Mouse (Mus musculus): ENCODE data around the gene Pdss2.
A peak's percentile ranks its signal among the peaks of the same experiment; 100 is the strongest.

Gene Pdss2

GRCm38 (mm10) chr10:43220910-43221625 lies at the start of gene Pdss2:
Gene Pdss2, plus strand, starts transcription at chr10:43221486.
- peak; percentile 97 for DNase-seq (ENCODE audit: low read depth, low spot score)

GRCm38 (mm10) chr10:43172066-43172465 lies 49.2 kb upstream of the Pdss2 start:
- peak; percentile 3 for DNase-seq (ENCODE audit: low read depth, low spot score)

GRCm38 (mm10) chr10:43172554-43172953 lies 48.7 kb upstream of the Pdss2 start:
- DNase-seq (ENCODE audit: low read depth, low spot score), result no peak

- no peak for DNase-seq (ENCODE audit: low read depth, low spot score)
Measured at GRCm38 (mm10) chr10:43173141-43173827, 48.0 kb upstream of the Pdss2 start.

DNA sequence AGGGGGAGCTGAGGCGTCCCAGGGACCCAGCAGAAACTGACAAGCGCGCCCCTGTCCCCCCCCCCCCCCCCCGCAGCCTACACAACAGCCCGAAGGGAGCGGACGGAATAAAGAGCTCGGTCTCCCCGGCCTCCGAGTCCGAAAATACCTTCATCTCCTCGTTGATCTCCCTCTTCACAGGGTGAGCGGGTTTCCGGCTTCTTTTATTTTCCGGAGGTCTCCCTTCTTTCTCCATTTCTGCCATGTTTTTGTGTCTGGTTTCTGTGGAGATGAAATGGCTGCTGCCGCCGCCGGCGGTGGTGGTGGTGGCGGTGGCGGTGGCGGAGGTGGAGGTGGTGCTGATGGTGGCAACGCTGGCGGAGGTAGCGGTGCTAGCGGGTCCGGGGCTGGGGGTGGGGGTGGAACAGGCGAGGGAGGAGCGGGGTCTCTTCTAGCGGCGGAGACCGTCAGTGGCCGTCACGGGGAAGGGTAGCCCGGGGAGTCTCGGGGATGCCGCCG lies 47.4 kb upstream of the Pdss2 start:
- no peak for DNase-seq (ENCODE audit: low read depth, low spot score)

DNA sequence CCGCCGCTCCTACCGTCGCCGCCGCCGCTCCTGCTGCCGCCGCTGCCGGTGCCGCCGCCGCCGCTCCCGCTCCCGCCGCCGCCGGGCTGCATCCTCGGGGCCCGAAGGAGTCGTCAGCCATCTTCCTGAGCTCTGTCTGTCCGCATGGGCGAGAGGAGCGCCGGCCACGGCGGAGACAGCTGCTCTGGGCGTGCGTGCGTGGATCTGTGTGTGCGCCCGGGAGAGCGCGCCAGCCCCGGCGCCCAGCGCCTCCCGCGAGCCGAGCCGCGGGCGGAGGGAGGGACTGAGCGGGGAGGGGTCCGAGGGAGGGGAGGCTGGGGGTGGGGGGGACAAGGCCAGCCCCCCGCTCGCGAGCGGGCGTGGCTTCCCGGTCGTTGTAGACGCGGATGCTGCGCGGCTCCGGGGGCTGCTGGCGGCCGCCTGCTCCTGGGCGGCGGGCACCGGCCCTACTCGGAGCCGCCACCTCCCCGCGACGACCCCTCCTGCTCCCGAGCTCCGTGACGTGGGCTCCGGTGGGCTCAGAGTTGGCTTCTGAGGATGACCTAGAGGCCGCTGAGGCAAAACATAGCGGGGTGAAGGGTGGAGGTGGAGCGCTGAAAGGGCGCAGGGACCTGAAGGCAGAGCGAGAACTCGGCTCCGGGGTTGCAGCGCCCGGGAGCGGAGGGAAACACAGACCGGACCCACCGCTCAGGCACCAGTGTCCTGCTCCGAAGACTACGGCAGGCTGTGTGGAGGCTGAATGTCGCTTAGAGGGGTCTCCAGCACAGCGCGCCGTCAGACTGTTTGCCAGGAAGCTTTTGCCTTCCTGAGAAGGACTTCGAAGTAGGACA lies 46.7 kb upstream of the Pdss2 start, which contains the start of the genes Sobp and 9030612E09Rik:
Gene Sobp (minus strand): TSS at position 205 of the 830 bp plus-strand sequence.
Gene 9030612E09Rik (plus strand): TSS at position 379 of the 830 bp plus-strand sequence.
- DNase-seq (ENCODE audit: low read depth, low spot score), result no peak

DNA sequence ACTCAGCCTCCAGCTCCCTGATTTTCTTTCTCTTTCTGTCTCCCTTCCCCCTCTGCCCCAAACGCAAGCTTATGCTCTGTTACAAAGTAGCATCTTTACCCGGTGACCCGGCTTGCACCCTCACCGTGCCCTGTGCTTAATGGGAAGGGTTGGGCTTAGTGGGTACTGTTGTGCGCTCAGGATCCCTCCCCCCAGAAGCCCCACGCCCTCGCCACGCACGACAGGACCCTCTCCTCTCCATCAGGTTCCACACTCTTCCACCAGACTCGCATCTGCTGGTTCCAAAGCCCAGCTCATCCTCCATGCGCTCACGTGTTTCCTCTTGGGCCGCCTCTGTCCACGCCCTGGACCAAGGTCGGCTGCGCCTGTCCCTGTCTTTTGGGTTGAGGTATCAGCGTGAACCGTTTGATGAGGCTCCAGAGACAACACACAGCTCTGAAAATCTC lies 46.1 kb upstream of the Pdss2 start:
- DNase-seq (ENCODE audit: low read depth, low spot score), result no peak

DNA sequence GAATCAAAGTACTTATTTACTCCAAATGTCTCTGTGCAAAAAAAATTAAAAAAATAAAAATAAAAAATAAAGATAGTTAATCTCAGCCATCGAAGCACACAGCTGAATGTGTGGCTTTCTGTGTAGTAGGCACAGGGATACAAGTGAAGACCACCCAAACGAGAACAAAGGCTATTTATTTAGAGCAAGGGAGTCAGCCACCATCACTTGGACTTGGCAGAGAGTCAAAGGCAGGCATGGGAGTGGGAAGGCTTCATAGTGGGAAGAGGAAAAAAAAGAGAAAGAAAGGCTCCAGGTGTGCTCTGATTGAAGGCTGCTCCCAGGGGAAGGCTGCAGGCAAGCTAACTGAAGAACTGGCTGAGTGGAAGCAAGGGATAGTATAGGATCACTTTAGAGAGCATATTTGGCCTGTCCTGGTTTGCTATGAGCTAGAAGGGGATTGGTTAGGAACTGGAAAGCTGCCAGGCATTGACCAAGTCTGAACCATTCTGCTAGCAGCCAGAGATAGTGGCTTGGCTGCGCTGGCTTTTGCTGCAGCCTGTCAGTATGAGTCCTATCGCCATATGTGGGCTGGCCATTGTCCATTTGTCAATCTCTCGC lies 40.9 kb upstream of the Pdss2 start:
- DNase-seq (ENCODE audit: low read depth, low spot score), result no peak

DNA sequence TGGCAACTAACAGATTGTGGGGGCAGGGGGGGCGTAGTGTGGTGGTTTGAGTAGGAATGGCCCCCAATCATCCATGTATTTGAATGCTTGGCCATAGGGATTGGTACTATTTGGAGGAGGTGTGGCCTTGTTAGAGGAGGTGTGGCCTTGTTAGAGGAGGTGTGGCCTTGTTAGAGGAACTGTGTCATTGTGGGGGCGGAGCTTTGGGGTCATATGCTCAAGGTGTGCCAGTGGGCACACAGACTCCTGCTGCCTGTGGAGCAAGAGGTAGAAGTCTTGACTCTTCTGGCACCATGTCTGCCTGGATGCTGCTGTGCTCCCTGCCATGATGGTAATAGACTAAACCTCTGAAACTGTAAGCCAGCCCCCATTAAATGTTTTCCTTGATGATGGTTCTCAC lies 21.1 kb upstream of the Pdss2 start:
- DNase-seq (ENCODE audit: low read depth, low spot score), result no peak

GRCm38 (mm10) chr10:43203865-43204264 lies 17.4 kb upstream of the Pdss2 start:
- no peak for DNase-seq (ENCODE audit: low read depth, low spot score)

- DNase-seq (ENCODE audit: low read depth, low spot score), result peak; percentile 46
Measured at GRCm38 (mm10) chr10:43211866-43212265, 9.4 kb upstream of the Pdss2 start.

DNA sequence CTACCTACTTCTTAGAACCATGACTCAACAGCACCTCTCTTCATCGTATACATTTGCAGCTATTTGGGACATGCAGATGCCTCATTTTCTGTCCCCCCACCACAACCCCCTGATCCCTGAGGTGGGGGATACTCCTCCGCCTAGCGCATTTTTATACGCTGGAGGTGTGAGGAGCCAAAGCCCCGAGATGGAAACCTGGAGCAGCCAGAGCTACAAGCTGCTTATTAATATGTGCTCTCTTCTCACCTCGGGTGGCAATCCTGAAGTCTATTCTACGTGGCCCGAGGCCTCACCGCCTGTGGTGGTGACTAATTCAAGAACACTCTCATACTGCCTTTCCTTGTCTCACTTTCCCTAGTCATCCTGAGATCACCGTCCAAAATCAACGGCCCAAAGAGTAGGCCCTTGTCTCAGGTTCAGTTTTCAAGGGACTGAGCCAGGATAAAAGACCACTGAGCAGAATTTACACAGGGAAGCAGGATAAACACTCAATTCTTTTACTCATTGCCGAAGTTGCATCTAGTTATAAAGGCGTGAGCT lies 3.9 kb upstream of the Pdss2 start:
- peak; percentile 55 for DNase-seq (ENCODE audit: low read depth, low spot score)

GRCm38 (mm10) chr10:43220479-43220878 lies 807 bp upstream of the Pdss2 start:
- DNase-seq (ENCODE audit: low read depth, low spot score), result peak; percentile 56

DNA sequence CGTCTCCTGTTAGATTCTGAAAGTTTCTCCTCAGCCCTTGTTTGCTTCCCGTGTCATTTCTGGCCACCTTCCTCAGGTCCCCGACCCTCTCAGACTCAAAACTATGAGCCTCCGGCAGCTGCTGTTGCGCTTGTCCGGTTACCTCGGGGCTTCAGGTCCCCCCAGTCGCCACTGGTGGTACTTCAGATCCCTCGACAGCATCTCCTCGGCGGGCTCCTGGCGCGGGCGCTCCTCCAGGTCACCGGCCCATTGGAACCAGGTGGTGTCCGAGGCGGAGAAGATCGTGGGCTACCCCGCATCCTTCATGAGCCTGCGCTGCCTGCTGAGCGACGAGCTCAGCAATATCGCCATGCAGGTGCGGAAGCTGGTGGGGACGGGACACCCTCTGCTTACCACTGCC lies 373 bp downstream of the Pdss2 start:
- no peak for DNase-seq (ENCODE audit: low read depth, low spot score)

- no peak for DNase-seq (ENCODE audit: low read depth, low spot score)
Measured at GRCm38 (mm10) chr10:43223391-43223790, 2.1 kb downstream of the Pdss2 start.

DNA sequence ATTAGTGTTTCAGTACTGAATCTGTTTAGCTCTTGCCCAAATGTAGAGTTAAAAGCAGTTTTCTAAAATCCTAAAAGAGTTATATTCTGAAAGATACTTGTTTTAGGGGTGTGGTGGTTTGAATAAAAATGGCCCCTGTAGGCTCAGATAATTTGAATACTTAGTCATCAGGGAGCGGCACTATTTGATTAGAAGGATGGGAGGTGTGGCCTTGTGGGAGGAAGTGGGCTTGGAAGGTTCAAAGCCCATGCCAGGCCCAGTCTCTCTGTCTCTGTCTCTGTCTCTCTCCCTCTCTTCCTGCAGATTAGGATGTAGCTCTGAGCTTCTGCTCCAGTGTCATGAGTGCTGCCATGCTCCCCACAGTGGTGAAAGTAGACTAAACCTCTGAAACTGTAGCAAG lies 5.1 kb downstream of the Pdss2 start:
- DNase-seq (ENCODE audit: low read depth, low spot score), result peak; percentile 30

- no peak for DNase-seq (ENCODE audit: low read depth, low spot score)
Measured at GRCm38 (mm10) chr10:43229236-43229635, 8.0 kb downstream of the Pdss2 start.

DNA sequence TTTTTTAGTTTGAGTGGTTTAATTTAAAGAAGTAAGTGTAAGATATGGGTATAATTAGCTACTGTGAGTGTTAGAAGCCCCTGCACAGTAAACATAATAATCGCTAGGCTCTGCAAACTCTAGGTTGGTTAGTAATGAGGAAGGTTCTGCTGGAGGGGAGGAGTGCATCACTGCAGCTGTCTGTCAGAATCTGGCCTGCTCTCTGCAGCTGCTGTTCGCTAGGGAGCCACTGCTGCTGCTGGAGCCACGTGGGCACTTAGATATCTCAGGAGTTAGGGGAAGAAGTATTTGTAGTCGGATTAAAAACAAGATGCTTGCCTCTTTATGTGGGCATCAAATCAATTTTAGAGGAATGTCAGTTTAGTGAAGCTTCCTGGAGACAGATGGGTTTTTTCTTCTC lies 13.2 kb downstream of the Pdss2 start:
- DNase-seq (ENCODE audit: low read depth, low spot score), result no peak

DNA sequence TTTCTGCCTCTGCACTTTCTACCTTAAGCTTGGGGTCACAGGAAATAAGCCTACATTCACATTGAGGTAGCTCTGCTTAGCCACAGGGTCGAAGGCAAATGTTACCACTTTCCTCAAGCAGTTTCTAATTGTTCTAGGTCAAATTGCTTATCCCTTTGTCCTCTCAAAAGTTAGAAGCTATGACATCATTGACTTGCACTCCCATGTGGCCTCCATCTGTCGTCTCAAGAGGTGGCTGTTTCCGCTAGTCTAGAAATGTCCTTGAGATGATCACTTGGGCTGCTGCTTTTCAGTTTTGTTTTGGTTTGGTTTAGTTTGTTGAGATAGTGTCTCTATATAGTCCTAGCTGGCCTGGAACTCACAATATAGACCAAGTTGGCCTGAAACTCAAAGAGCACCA lies 13.7 kb downstream of the Pdss2 start:
- no peak for DNase-seq (ENCODE audit: low read depth, low spot score)

DNA sequence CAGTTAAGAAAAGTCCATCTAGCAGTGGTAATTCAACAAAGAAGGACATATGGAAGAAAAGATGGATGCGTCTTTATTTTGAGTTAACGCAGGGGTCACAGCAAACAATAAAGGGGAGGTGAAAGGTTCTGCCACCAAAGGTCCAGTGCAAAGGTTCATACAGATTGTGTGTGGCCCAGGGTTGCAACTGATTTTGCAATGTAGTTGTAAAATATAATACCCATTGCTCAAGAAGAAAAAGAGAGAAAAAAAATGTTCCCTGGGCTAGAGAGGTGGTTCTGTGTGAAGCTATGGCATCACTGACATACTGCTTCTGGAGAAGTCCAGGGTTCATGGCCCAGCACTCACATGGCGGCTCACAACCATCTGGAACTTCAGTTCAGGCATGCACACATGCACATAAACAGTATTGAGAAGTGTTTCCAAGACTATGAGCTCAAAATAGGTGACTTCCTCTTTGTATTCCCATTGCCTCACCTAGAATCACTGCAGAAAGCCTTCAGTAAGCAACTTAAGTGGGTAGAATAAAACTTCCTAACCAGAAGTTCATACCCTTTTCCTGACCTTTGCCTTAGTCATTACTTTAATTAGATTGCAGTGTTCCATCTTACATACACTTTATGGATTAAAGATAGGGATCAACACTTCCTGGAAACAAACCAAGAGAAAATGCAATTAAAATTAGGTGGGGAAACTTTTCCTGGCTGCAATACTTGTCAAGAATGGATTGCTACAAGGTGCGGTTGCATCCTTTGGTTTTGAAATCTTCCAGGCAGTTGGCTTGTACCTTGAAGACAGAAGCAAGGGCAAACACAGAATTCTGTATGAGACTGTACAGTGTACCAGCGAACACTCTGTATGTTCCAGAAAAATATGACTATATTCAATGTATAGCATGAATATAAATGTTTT lies 14.7 kb downstream of the Pdss2 start:
- no peak for DNase-seq (ENCODE audit: low read depth, low spot score)
